Mouse (Mus musculus) v-Abl transformed pro-B cells (cell line): ENCODE measurements around the gene Abcc4.
"Not testable (repeated sequence)": the region's sequence is repeated elsewhere in the genome, so short reads cannot be mapped to it uniquely, and the experiment has no call there.

Source experiments
- in situ Hi-C, 2 experiments: fragments of 400-800 bp; cut with MboI; formaldehyde crosslinking; loops; one replicate each; pipeline ENCODE4 v1.15.1; 2025; ENCODE audit not compliant: unreplicated experiment in 2 of 2

The Abcc4 gene

GRCm38 (mm10) chr14:118552901-118553475 is 153.0 kb downstream of the Abcc4 start:
- in situ Hi-C loops: no loop called here

- in situ Hi-C loops: no loop called here
Measured at GRCm38 (mm10) chr14:118552390-118552789, 153.6 kb downstream of the Abcc4 start.

GRCm38 (mm10) chr14:118551725-118552285 is 154.2 kb downstream of the Abcc4 start:
- in situ Hi-C loops: no loop called here

DNA sequence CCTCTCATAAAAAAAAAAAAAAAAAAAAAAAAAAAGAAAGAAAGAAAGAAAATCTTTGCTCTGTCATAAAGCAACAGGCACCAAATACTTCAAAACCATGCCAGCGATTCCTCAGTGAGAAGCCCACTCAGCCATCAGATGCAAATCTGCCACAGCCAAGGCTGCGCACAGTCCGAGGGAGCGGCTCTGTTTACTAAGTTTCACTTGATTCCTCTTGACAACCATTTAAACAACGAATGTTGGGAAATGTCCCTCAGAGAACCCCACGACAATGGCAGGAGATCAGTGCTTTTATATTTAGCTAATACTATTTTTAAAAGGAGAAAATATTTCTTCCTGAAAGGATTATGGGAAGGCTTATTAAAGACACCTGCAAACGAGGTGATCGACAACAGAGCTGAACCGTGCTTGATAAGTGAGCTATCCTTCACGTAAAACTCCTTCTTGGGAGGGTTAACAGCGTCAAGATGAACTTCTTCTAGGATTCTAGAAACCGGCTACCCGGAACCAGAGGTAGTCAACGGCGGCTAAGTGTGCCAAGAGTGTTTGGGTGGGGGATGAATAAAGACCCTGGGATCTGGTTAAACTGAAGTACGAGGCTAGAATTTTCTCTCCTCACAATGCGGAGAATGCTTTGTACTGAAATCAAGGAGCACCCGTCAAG is 154.8 kb downstream of the Abcc4 start:
- in situ Hi-C loops: no loop called here

DNA sequence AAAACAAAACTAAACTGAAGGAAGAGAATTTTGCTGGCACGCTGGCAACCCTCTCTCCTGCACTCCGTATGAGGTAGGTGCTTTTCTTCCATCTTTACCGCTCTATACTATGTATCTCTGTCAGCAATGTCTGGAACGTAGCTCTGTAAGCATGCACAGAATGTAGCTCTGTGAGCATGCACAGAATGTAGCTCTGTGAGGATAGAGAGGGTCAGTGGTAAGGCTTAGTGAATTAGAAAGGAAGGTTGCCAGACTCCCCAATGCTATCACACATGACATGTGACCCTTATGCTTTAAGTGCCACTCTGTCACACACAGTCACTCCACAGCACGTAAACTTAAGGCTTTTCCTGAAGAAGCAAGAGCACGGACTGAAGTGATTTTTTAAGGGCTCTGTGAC is 161.5 kb downstream of the Abcc4 start:
- in situ Hi-C loops: loop anchor here (5.0 kb wide), 2 partner anchors 133 to 138 kb away; no protein-coding TSS in a partner anchor

- in situ Hi-C loops: loop anchor here (5.0 kb wide), 2 partner anchors 134 to 139 kb away; no protein-coding TSS in a partner anchor
Measured at GRCm38 (mm10) chr14:118542947-118543346, 163.1 kb downstream of the Abcc4 start.

DNA sequence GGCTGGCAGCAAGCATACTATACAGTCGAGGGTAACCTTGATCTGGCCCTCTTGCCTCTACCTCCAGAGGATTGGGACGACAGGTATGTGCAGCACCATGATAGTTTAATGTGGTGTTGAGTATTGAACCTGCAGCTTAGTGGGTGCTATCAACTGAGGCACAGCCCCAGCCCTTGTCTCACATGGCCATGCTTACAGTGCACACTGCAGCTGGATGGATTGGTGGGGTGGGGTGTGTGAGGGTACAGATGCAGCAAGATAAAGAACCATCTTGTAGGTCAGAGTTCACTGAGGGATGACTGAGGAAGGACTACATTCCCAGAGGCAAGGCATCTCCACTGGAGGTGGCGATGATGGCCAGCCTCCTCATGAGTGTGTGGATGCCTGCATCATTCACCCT is 174.5 kb downstream of the Abcc4 start:
- in situ Hi-C loops: no loop called here

DNA sequence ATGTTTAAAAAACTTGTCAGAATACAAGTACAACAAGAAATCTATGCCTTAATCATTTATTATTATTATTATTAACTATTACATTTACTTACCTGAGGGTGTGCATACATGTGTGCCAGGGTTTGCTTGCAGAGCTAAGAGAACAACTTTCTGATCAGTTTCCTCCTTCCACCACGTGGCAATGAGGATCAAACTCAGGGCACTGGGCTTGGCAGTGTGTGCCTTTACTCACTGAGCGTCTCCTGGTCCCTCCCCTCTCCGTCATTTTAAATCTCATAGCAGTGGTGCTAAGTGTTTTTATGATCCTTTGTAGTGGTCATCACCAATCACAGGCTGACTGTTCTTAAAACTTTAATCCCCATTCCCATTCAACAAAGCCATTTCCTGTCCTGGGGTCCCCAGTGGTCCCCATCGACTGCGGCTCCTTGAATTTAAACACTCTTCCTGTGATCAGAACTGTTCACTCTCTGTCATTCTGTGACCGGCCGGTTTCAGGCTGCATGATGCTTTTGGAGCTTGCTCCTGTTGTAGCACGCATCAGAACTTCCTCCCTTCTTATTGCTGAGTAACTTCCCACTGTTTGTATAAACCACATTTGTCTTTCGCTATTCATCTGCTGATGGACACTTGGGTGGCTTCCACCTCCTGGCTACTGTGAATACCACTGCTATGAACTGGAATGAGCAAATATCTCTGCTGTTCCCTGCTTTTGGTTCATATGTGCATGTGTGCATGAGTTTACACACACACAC is 191.6 kb downstream of the Abcc4 start:
- in situ Hi-C loops: no loop called here

- in situ Hi-C loops: not testable (repeated sequence)
Measured at GRCm38 (mm10) chr14:118511715-118512114, 194.3 kb downstream of the Abcc4 start.

GRCm38 (mm10) chr14:118510793-118511192 is 195.2 kb downstream of the Abcc4 start:
- in situ Hi-C loops: no loop called here

- in situ Hi-C loops: no loop called here
Measured at GRCm38 (mm10) chr14:118510216-118510615, 195.8 kb downstream of the Abcc4 start.

DNA sequence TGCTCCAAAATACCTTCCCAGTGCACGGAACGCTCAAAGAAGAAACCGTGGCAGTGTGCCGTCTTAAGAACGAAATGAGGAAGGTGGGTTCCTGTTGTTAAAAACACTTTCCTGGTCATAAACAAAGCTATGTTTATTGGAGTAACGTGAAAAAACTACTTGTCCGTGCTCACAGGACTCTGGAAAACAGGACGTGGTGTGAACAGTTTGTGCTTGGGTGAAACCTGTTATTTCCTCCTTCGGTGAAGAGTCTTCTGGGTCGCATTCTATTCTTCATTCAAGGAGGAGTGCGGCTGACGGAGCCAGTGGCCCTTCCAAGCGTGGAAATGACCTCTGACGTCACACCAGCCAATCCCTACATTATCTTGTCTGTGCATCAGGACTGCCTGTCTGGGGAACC is 198.2 kb downstream of the Abcc4 start:
- in situ Hi-C loops: no loop called here

- in situ Hi-C loops: no loop called here
Measured at GRCm38 (mm10) chr14:118506591-118507146, 199.3 kb downstream of the Abcc4 start.

DNA sequence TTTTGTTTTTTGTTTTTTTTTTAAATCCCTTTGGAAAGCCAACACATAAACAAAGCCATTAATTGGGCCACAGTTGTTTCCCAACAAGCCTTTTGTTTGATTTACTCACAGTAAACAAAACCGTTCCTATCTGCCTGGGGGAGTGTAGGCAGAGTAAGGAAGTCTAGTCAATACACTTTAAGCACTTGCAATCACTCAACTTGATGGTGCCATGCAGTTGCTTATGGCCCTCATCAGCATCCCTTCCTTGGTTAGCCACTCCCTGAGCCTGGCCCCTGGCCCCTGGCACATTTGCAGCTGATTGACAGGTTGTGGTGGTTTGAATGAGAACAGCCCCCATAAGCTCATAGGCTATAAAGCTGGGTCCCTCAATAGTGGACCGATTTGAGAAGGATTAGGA is 209.3 kb downstream of the Abcc4 start:
- in situ Hi-C loops: no loop called here

DNA sequence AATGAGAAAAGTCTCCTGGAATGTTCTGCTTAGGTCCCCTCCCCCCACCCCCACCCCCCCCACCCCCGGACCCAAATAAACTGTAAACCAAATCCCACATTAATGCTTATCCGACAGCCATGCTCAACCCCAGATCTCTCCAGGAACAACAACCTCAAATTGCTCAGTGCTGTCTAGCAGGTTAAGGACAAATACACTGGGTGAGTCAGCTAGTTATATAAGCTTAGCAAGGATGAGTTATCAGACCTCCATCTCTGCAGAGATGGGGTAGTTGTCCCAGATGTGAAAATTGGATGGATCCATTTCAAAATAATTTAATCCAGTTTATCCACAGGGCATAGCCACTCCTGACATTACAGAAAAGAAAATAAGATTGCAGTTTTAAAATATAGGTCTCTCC is 210.6 kb downstream of the Abcc4 start:
- in situ Hi-C loops: no loop called here

- in situ Hi-C loops: no loop called here
Measured at GRCm38 (mm10) chr14:118491708-118492107, 214.3 kb downstream of the Abcc4 start.

DNA sequence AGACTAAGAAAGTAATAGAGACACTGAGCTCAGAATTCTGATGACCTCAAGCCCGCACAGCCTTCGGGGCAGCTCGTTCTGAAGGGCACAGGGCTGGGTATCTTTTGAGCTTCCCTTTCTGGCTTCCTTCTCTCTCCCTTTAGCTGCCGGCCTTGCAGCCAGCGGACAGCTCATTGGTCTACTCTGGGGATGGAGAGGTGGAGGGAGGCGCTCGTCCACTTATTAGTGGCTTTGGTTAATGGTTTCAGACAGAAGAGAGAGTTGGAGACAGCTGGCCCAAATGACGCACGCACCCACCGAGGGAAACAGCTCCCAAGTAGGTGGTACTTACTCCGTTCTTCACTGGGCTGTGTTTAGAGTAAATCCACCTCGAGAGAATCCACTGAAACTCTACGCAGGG is 214.7 kb downstream of the Abcc4 start:
- in situ Hi-C loops: no loop called here

GRCm38 (mm10) chr14:118490525-118490924 is 215.5 kb downstream of the Abcc4 start:
- in situ Hi-C loops: no loop called here

- in situ Hi-C loops: no loop called here
Measured at GRCm38 (mm10) chr14:118486349-118486748, 219.7 kb downstream of the Abcc4 start.

- in situ Hi-C loops: no loop called here
Measured at GRCm38 (mm10) chr14:118485646-118486045, 220.4 kb downstream of the Abcc4 start.

GRCm38 (mm10) chr14:118482320-118482719 is 223.7 kb downstream of the Abcc4 start:
- in situ Hi-C loops: no loop called here
